Mouse (Mus musculus) myocyte (in vitro differentiated cells): Measurements from ENCODE around the gene Cdan1.

ENCODE experiments used
- CEBPB ChIP-seq: IDR thresholded peaks from 2 replicates; pipeline ENCODE4 v1.6.1; 2011; ENCODE audit warnings: mild to moderate bottlenecking, moderate library complexity; ENCODE audit not compliant: poor library complexity, insufficient read depth, severe bottlenecking
- E2F4 ChIP-seq: IDR thresholded peaks from one replicate; pipeline ENCODE4 v1.6.1; 2011; ENCODE audit warnings: mild to moderate bottlenecking, control low read depth, moderate library complexity; ENCODE audit not compliant: insufficient read depth
- POLR2A ChIP-seq: IDR thresholded peaks from one replicate; pipeline ENCODE4 v1.6.1; 2011; ENCODE audit warnings: low read depth, mild to moderate bottlenecking, control low read depth, moderate library complexity; ENCODE audit not compliant: insufficient read length

- TF ChIP-seq POLR2A, result no peak
- TF ChIP-seq E2F4, result no peak
- no peak for TF ChIP-seq CEBPB
These were observed 127.4 kb downstream of the Cdan1 start for GRCm38 (mm10) chr2:120722491-120722890.
